Mouse (Mus musculus): ENCODE results near the gene Epb41.

DNA sequence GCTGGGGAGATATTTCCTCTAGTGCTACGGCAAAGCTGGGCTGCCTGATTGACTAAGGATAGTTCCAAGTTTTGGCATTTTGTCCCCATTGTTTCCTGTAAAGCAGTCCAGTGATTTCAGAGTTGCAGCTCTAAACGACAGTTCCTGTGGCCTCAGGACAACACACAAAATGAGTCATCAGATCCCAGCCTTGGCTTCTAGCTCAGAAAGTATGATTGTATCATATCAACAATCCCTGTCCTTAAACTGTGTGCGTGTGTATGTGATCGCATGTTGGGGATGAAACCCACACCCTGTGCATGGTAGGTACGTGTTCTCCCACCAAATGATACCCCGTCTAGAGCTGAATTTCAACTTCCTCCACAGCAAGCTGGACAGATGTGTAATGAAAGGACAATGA is 146.0 kb downstream of the Epb41 start:
- TF ChIP-seq CTCF (IDR thresholded peaks at IDR 0.05; ENCODE audit: extremely low read depth, insufficient read length, insufficient replicate concordance, low read depth, low read length) (no peak), POLR2A (IDR thresholded peaks at IDR 0.05; ENCODE audit: low read depth, low read length) (no peak)
